Mouse (Mus musculus): Measurements from ENCODE around the gene Spem1.

Gene Spem1

GRCm38 (mm10) chr11:69800392-69801197 lies 21.4 kb downstream of the Spem1 start:
- no peak for DNase-seq (ENCODE audit: low spot score)

GRCm38 (mm10) chr11:69800138-69800391 lies 21.9 kb downstream of the Spem1 start:
- DNase-seq (ENCODE audit: low spot score) = no peak

DNA sequence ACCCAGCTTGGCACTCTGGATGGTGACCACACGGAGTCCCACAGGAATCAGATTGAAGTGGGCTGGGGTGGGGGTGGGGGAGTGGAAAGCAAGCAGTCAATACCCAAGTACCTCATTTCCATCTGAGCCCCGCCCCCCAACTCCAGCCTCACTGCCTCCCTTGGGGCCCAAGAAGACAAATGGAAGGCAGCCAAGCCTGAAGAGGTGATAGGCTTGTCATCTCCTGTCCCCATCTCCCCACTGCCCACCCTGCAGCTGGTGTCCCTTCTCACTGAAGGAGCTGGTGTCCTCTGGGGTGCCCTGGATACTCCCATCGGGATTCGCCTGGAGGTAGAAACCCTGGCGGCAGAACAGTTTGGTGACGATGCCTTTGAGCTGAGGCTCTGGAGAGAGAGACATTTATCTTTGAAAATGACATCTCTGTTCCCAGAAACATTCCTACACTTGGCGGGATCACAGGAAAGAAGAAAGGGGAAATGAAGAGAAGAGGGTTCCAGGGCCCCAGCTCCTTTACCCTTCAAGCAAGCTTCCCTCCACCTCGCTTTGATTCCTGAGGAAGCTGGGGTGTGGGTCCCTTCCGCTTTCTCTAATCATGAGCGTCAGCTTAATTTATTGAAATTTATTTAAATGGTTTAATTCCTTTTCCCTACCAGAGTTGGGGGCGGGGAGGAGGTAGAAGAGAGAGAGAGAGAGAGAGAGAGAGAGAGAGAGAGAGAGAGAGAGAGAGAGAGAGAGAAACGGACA lies 22.4 kb downstream of the Spem1 start:
- no peak for DNase-seq (ENCODE audit: low spot score)

DNA sequence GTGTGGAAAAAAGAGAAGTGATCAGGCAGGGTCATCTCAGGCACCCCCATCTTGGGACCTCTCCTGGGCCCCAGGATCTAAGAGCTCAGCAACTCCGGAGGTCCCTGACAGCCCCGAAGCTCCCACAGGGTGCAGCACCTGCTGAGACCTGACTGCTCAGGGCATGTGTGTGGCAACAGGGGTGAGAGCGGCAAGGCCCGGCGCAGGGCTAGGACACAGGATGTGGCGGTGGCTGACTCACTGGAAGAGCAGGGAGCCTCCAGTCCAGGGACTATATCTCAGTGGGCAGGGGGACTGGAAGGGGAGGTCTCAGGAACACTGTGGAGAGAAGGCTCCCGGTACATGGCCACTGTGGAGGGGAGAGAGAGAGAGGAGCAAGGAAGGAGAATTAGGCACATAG lies 24.1 kb downstream of the Spem1 start:
- DNase-seq (ENCODE audit: low spot score) = no peak

DNA sequence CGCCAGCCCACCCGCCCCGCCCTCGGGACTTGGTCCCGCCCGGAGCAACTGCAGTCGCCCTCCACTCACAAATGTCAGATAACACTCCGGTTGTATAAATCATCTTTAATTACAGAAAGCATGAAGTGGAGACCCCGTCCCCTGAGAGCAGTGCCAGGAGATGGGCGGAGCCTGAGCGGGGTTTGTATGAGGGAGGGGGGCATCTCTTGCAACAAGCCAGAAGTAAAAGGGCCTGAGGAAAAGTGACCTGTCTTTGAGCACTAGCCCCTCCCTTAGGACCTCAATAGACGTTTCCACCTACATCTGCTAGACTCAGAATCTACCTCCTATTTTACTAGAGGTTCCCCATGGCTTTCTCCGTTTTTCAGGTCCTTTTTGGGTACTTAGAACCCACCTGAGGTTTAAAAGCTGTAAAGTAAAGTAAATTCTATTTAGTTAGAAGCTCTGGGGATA lies 26.0 kb downstream of the Spem1 start:
- no peak for DNase-seq (ENCODE audit: low spot score)

- DNase-seq (ENCODE audit: low spot score) = peak; percentile 99
These were observed 26.6 kb downstream of the Spem1 start, which contains the start of gene Chrnb1 for GRCm38 (mm10) chr11:69795168-69795982. Gene Chrnb1, minus strand, starts transcription at chr11:69795943.

GRCm38 (mm10) chr11:69793429-69793828 lies 28.6 kb downstream of the Spem1 start:
- no peak for DNase-seq (ENCODE audit: low spot score)

DNA sequence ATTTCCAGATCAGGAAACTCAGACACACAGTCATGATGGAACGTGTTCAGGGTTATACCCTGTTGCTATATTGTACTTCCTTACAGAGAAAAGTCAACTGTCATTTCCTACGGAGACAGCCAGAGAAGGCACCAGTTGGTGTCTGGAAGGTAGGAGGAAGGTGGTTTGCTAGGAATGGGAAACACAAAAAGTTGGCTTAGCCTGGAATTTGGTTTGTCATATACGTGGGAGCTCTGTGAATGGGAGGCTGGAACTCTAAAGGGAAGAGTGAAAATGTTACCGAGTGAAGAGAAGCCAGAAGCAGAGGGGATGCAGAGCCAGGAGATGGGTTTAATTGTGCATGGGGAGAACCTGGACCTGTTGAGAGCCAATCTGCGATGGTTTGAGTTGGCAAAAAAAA lies 30.6 kb downstream of the Spem1 start:
- DNase-seq (ENCODE audit: low spot score) = no peak

DNA sequence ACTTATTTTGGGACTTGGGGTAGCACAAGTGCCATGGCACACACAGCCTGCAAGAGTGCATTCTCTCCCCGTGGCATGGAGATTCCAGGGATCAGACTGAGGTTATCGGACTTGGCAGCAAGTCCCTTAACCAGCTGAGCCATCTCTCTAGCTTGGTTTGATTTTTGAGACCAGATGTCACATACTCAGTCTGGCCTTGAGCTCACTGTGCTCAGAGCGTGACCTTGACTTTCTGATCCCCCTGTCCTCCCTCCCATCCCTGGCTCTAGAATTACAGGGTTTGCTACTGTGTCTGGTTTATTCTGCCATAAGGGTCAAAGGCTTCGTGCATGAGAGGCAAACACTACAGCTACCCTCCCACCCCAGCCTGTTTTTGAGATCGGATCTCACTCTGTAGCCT lies 32.5 kb downstream of the Spem1 start:
- DNase-seq (ENCODE audit: low spot score) = no peak

- no peak for DNase-seq (ENCODE audit: low spot score)
These were observed 34.7 kb downstream of the Spem1 start for GRCm38 (mm10) chr11:69787306-69787705.

DNA sequence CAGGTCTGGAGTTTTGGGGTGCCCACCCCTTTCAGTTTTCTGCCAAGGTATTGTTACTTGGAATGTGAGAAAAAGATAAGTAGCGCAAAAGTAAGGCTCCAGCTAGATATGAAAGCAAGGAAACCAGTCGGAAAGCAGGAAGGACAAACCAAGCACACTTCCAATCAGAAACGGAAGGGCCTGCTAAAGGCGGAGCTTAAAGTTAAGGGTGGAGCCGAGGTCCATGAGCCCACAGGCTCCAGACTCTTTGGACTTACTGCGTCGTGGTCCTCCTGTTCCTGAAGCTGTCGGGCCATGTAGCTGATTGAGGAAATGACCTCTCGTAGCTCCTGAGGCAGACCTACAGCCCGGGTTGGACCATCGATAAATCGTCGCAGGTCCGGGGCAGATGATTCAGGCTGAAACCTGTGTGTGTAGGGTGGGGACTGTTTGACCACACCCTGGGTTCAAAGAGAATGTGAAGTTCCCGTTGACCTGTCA lies 37.1 kb downstream of the Spem1 start:
- peak; percentile 77 for DNase-seq (ENCODE audit: low spot score)

GRCm38 (mm10) chr11:69781828-69782227 lies 40.2 kb downstream of the Spem1 start:
- no peak for DNase-seq (ENCODE audit: low spot score)

GRCm38 (mm10) chr11:69778985-69779384 lies 43.0 kb downstream of the Spem1 start:
- no peak for DNase-seq (ENCODE audit: low spot score)

DNA sequence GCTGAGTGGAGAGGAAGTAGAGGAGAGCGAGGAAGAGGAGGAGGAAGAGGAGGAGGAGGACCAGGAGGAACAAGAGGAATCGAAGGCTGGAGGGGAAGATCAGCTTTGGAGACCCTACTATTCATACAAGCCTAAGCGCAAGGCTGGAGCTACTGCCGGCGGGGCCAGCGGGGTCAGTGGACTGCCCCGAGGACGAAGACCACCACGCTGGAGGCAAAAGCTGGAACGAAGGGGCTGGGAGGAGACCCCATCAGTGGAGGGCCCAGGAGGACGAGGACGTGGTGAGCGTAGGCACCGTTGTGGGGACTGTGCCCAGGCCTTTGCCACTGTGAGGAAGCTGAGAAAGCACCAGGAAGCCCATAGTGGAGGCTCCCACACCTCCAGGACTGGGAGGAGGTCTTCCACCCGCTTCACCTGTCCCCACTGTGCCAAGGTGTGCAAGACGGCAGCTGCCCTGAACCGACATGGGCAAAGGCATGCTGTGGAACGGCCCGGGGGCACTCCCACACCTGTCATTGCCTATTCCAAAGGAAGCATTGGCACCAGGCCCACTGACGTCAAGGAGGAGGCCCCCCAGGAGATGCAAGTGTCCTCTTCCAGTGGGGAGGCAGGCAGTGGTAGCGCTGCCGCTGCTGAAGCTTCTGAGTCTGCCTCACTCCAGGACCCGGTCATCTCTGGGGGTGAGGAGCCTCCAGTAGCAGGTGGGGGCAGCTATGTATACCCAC lies 43.6 kb downstream of the Spem1 start:
- no peak for DNase-seq (ENCODE audit: low spot score)

GRCm38 (mm10) chr11:69777504-69778257 lies 44.3 kb downstream of the Spem1 start:
- DNase-seq (ENCODE audit: low spot score) = no peak

GRCm38 (mm10) chr11:69776488-69776887 lies 45.5 kb downstream of the Spem1 start:
- no peak for DNase-seq (ENCODE audit: low spot score)

DNA sequence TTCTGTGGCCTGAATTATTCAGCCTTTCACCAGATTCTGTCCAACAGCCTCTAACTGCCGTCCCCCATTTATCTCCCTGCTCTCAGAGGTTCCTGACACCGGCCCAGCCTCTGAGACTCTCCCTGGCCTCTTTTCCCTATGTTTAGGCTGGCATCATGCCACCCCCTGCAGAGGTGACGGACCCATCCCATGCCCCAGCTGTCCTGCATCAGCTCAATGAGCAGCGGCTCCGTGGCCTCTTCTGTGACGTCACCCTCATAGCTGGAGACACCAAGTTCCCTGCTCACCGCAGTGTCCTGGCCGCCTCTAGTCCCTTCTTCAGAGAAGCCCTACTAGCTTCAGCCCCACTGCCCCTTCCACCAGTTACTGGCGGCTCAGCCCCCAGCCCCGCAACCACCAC lies 46.3 kb downstream of the Spem1 start:
- no peak for DNase-seq (ENCODE audit: low spot score)

- no peak for DNase-seq (ENCODE audit: low spot score)
These were observed 47.0 kb downstream of the Spem1 start for GRCm38 (mm10) chr11:69774961-69775360.
